Mouse (Mus musculus) naive thymus-derived CD4-positive, alpha-beta T cell, adult 2 months (primary cell): ENCODE measurements around the gene Yju2.
A peak's percentile ranks its signal among the peaks of the same experiment; 100 is the strongest.

ENCODE experiments used
- DNase-seq: peaks from one replicate; pipeline ENCODE4 v3.0.0-alpha.2; 2011; ENCODE audit warnings: low read depth

Gene Yju2

GRCm38 (mm10) chr17:55960791-55961190, 1.9 kb downstream of the Yju2 start:
- DNase-seq: no peak

- no peak for DNase-seq
Observed at GRCm38 (mm10) chr17:55961631-55962030, 2.7 kb downstream of the Yju2 start.

GRCm38 (mm10) chr17:55963171-55963570, 4.3 kb downstream of the Yju2 start:
- no peak for DNase-seq

GRCm38 (mm10) chr17:55964496-55964895, 5.6 kb downstream of the Yju2 start:
- DNase-seq: no peak

GRCm38 (mm10) chr17:55964996-55965395, 6.1 kb downstream of the Yju2 start:
- DNase-seq: no peak

GRCm38 (mm10) chr17:55967186-55967585, 8.3 kb downstream of the Yju2 start:
- no peak for DNase-seq

GRCm38 (mm10) chr17:55968210-55968609, 9.3 kb downstream of the Yju2 start:
- DNase-seq: no peak

GRCm38 (mm10) chr17:55969560-55969959, 10.7 kb downstream of the Yju2 start:
- DNase-seq: no peak

GRCm38 (mm10) chr17:55969966-55970891, 11.3 kb downstream of the Yju2 start, which contains the start of gene Shd:
Gene Shd, plus strand, starts transcription at chr17:55970467.
- DNase-seq: no peak

- no peak for DNase-seq
Observed at GRCm38 (mm10) chr17:55971453-55971852, 12.6 kb downstream of the Yju2 start.

- DNase-seq: peak; percentile 82
Observed at GRCm38 (mm10) chr17:55976255-55976862, 17.5 kb downstream of the Yju2 start.

- DNase-seq: no peak
Observed at GRCm38 (mm10) chr17:55977301-55977700, 18.4 kb downstream of the Yju2 start.

- no peak for DNase-seq
Observed at GRCm38 (mm10) chr17:55986030-55986961, 27.4 kb downstream of the Yju2 start, which contains the start of gene Fsd1. Gene Fsd1, plus strand, starts transcription at chr17:55986509.

- DNase-seq: no peak
Observed at GRCm38 (mm10) chr17:55990278-55990898, 31.5 kb downstream of the Yju2 start.

- no peak for DNase-seq
Observed at GRCm38 (mm10) chr17:55996007-55996406, 37.1 kb downstream of the Yju2 start.

GRCm38 (mm10) chr17:55999794-56000499, 41.0 kb downstream of the Yju2 start:
- DNase-seq: no peak

- DNase-seq: no peak
Observed at GRCm38 (mm10) chr17:56003000-56003399, 44.1 kb downstream of the Yju2 start.

- peak; percentile 96 for DNase-seq
Observed at GRCm38 (mm10) chr17:56005415-56006061, 46.6 kb downstream of the Yju2 start, which contains the start of the genes Stap2 and Mpnd. Gene Stap2, minus strand, starts transcription at chr17:56005584. Gene Mpnd, plus strand, starts transcription at chr17:56005711.

GRCm38 (mm10) chr17:56006956-56007355, 48.1 kb downstream of the Yju2 start:
- DNase-seq: no peak
